Mouse (Mus musculus) cerebellum, adult 9-10 months (tissue): Measurements from ENCODE around the gene Actr5.

Experiments used
- DNase-seq: peaks from one replicate; pipeline ENCODE4 v3.0.0; 2022

The Actr5 gene

DNA sequence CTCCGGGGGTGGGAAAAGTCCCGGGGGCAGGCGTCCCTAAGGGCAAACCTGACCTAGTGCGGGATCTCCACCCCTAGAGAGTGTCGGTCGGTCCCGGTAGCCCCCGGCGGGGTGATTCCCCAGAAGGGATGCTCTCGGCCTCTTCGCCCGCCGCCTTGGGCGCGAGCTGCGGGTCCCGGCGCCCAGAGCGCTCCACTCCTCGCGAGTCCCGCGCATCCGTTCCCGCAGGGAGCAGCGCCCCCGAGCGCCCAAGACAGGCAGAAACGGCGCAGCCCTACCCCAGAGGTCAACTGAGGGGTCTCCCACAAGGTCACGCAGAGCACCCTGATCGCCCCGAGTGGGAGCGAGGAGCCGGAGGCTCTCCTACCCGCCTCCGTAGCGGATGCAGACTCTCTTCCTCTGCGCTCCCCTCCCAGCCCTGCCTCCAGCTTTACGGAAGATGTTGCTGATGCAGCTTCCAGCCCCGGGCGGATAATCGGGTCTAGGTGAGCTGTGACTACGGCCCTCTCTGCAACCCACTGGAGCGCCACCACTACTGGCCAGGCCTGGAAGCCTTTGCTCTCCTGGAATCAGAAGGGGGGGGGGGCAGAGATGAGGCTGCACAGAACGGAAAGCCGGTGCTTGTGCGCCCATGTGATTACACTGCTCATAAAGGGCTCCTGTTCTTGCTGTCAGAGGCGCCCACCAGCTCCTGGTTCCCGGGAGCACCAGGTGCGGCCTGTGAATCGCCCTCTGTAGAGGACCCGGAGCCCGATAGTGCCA lies 43.2 kb downstream of the Actr5 start:
- no peak for DNase-seq

- DNase-seq: no peak
Observed at GRCm38 (mm10) chr2:158668433-158669010, 43.8 kb downstream of the Actr5 start.

DNA sequence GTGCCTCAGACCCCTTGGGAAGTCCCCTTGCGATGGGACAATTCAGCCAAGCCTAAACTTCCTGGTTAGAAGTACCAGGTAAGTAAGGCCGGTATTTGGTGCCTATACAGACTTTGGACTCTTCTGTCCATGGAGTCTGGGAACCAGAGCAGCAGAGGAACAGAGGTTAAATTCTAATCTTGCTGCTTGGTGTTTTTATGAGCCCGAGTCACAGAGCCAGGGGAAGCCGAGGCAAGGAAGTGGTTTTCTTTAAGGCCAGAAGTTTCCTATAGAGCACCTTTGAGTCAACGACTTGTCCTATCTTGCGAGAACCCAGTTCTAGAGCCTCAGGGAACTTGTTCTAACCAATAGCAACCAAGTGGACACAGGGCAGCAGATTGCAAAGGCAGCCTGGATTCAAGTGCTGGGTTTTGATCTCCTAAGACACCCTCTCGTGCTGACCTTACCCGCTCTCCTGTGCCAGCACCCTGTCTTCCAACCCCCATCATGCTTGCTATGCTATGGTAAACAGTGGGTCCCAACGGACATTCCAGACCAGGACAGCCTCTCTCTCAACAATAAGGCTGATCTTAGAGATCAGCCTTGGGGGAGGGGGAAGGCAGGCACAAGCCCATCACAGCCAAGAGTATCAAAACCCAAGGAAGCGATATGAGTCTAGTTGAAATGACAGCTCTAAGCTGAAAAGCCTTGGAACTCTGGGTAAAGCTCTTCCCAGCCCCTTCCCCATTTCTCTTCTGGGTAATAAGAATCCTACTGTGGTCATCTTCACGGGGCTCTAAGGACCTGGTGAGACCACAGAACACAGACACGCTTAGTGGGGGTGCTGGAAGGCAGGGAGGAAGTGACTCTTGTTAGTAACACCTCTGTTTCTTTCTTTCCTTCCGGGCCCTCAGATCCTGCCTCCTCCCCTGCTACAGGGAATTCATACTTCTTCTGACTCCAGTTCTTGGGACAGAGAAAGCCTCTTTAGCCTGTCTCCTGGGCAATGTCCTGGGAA lies 44.8 kb downstream of the Actr5 start:
- no peak for DNase-seq

DNA sequence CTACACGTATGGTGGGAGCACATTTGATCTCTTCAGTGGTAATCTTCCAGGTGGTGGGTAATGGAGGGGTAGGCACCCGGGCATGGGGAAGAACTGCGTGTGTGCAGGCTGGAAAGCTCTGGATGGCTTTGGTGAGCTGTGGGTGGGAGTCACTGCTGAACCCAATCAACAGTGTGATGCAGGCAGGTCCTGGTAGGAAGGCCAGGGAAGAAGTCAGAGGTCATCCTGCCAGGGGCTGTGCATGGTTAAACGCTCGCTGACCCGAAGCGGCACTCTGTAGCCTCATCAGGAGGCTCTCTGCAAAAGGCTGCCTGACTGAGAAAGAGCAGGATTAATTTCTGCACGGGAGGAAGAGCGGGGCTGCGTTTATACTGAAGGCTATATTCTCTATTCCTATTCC lies 45.9 kb downstream of the Actr5 start:
- no peak for DNase-seq

DNA sequence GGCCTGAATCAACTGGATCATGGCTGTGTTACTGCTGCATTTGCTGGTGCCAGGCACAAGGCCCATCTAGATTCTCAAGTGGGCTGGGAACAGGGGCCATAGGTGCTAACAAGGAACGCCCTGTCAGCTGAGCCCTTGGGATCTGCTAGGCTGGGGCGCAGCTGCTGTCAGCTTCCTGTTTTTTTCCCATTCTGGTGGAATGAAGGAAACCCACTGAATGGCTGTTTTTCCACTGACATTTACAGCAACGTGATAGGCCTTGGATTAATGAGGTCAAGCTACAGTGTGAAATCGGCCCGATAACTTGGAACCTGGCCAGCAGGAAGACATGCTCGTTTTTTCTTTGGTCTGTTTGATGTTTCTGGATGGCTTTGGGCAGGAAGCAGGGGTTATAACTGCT lies 48.1 kb downstream of the Actr5 start:
- no peak for DNase-seq

DNA sequence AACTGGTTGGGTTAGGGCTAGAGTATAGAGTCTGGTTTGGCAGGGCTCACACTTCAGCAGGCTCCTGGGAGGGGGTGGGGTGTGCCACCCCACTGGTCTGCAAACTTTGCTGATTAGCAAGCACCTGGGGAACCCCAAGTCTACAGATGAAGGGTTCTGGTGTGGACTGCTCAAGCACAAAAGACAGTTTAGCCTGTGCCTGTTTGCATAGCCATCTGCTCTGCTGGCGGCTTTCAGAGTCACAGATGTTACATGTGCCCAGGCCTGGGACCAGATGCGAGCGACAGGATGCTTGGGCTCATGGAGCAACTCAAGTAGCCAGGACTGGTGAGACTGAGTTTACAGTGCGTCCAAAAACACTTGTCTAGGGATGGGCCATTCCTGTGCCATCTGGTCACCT lies 48.8 kb downstream of the Actr5 start:
- no peak for DNase-seq

GRCm38 (mm10) chr2:158674131-158674530 lies 49.4 kb downstream of the Actr5 start:
- DNase-seq: no peak

DNA sequence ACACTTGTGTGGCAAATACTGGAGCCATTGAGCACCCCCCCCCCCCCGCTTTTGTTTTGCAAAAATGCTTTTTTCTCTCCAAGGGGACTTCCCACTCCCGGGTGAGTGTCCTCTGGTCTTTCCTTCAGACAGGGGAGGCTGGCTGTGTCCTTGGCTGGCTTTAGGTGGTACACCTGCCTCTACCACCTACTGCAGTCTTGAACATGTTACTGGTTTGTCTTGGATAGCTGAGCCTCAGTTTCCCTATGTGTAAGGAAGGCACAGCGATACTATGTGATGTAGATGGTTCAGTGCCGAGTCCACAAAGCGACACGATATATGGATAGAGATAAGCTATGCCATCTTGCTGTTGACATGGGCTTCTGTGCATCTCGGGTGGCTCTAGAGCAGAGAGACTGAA lies 50.1 kb downstream of the Actr5 start:
- no peak for DNase-seq

- no peak for DNase-seq
Observed at GRCm38 (mm10) chr2:158675161-158675560, 50.5 kb downstream of the Actr5 start.

- DNase-seq: no peak
Observed at GRCm38 (mm10) chr2:158675907-158676533, 51.3 kb downstream of the Actr5 start.

GRCm38 (mm10) chr2:158677946-158678345 lies 53.3 kb downstream of the Actr5 start:
- no peak for DNase-seq

GRCm38 (mm10) chr2:158679091-158679490 lies 54.4 kb downstream of the Actr5 start:
- DNase-seq: no peak

DNA sequence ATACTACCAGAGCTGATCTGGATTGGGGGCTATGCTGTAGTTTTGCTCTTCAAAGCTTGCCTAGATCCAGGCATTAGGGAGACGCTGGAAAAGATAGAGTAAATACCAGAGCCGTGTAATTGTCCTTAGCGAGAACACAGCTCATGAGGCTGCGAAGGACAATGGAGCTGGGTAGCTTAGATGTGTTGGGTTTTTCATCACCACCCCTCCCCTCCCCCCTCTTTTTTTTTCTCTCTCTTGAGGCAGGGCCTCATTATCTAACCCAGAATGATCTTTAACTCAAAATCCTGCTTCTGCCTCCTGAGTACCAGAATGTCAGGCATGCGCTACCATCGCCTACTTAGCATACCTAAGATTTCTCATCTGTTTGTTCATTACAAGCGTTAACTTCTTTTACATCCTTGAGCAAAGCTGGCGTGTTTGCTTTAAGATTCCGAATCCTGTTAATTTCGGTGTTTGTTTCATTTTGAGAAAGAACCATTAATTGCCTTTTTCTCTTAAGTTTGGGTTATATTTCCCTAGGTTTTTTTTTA lies 55.7 kb downstream of the Actr5 start:
- DNase-seq: no peak

- no peak for DNase-seq
Observed at GRCm38 (mm10) chr2:158681714-158682113, 57.0 kb downstream of the Actr5 start.

DNA sequence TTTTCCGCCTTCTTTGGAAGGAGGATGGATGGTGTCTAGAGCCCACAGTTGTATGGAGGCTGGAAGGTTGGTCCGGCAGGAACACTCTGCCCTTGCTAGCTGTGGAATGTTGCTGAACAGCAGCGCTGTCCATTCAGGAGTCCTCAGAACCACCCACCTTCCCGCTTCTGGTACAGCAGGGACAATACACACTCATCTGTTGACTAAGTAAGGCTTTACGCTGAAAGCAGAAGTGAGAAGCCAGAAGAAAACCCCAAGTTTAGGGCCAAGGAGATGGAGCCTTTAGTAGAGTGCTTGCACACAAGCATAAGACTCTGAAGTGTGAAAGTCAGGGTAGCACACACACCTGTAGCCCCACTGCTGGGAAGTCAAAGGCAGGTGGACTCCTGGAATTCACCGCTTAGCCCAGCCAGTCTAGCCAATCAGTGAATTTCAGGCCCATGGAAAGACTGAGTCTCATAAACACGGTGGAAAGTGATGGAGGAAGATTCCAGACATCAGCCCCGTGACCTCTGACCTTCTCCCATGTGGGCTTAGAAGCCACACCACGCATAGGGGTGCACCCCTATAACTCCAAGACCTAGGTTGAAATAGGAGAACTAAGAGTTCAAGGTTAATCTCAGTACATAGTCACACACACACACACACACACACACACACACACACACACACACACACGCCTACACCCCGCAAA lies 57.8 kb downstream of the Actr5 start:
- DNase-seq: no peak

DNA sequence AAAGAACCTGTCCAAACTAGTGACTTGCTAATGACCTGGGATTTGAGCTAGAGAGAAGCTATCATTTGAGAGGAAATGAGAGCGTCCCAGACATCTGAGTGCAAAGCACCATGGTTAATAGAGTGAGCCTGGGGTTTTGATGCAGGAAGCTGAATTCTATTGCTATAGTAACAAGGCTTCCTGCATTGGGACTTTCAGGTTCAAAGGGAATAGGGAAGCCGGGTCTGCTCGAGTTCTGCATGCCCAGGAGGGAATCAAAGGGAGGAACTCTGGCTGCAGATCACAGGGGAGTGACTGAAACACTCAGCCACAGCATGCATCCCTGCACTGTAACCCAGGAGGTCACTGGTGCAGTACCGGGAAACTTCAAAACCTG lies 58.3 kb downstream of the Actr5 start:
- DNase-seq: no peak

DNA sequence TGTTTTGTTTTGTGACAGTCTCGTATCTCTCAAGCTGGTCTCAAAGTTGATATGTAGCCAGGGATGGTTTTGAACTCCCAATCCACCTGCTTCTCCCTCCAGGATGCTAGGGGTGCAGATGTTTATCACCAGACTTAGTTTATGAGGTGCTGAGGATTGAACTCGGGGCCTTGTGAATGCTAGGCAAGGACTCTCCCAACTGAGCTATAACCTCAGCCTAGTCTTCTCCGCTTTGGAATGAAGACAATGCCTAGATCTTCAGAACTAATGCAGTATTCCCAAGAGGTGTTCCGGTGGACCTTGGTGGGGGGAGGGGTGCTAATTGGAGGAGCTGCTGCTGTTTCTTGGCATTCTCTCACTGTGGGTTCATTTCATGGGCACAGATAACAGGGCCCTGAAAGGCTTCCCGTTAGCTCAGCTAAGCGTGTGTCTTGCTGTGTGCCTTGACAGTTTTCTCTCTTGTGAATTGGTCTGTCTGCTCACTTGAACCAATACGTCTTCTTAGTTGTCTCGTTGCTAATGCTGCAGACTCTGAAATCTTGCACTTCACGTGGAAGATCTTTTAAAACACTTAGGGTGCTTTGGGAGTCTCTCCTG lies 59.7 kb downstream of the Actr5 start:
- DNase-seq: no peak

DNA sequence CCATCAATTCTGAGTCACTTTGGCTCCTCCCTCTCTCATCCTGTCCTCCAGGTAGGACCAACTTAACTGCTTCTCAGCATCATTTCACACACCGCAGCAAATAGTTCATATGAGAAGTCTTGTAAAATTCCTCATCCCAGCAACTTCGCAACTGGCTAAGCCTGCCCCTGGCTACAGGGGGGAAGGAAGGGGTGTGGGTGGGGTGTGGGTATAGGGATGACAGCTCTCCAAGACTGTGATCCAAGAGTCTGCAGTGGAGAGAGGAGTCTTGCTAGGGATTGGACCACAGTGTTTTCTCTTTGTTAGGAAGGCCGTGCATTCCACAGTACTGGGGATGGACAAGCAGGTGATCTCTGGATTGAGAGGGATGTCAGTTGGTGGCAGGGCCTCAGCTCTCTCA lies 60.2 kb downstream of the Actr5 start:
- DNase-seq: no peak

GRCm38 (mm10) chr2:158686394-158686793 lies 61.7 kb downstream of the Actr5 start:
- DNase-seq: no peak

DNA sequence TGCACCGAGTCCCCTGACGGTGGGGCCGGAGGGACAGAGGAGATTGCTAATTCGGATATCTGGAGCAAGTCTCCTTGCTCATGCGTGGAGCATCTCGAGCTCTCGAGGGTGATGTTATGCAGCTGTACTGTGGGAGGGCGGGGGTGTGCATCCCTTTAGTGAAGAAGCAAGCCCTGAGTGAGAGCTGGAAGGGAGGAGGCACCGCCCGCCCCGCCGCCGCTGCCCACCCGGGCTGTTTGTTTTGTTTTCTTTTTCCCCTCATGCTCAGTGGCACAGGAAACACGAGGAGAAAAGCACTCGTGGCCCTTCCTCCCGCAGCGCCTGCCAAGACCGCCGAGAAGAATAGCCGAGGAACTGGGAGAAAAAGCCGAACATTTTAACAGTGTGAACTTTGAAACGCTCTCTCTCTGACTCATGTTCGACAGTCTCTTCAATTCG lies 63.1 kb downstream of the Actr5 start:
- DNase-seq: no peak
